Mouse (Mus musculus): Measurements from ENCODE around the gene Gkap1. TPM values are rescaled to one million over a fixed set of nuclear protein-coding genes. Genes with fewer than 3 reads are reported as not detected.

Gkap1 gene
- total RNA-seq, 2 experiments from 2014 or later = 17.9 to 22.6 TPM

GRCm38 (mm10) chr13:58274259-58274991 lies 1.1 kb downstream of the Gkap1 start:
- peak; percentile 17 to 85 for DNase-seq (ENCODE audit: extremely low spot score in 1 of 2, low spot score in 2 of 2)
- intact Hi-C loops (cut with DNase I) = no loop called here

DNA sequence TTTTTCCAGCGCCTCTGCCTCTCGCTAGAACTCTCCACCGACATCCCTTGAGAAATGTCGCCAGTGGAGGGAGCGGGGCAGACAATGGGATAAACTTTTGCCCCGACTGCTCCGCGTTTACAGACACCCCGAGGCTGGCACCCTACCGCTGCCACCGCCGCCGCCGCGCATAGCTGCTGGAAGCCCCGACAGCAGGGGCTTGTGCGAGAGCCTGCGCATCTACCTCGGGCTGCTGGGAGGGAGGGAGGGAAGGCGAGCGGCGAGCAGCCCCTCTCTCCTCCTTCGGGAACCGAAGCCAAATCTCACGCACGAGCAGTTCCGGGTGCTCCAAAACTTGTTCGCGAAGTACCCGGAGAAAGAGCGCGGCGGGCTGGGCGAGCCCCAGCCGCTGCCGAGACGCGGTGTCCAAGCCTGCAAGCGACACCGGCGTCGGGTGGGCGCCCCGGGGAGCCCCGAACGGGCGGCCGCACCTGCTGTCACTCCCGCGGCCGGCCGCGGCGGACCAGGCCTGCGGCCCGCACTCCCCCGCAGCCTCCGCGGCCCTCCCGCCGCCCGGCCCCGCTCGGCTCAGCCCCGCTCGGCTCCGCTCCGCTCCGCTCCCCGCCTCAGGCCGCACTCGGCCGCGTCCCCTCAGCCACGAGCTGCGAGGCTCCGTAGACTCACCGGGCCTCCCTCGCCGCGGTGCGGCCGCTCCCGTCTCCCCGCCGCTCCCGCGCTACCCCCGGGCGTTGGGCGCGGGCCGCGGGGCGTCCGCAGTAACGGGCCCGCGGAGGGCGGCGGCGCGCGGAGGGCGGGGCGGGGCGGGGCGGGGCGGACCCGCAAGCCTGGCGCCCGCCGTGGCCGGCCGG lies 1.9 kb downstream of the Gkap1 start:
- intact Hi-C loops (cut with DNase I) = no loop called here
- peak in 1 of 2 experiments; percentile 58 for DNase-seq (ENCODE audit: extremely low spot score in 1 of 2, low spot score in 2 of 2)

- intact Hi-C loops (cut with DNase I) = no loop called here
- no peak for DNase-seq (ENCODE audit: extremely low spot score in 1 of 2, low spot score in 2 of 2)
Measured at GRCm38 (mm10) chr13:58266864-58267263, 8.6 kb downstream of the Gkap1 start.

- DNase-seq (ENCODE audit: extremely low spot score in 1 of 2, low spot score in 2 of 2) = no peak
- intact Hi-C loops (cut with DNase I) = no loop called here
Measured at GRCm38 (mm10) chr13:58263546-58263945, 12.0 kb downstream of the Gkap1 start.

- no peak for DNase-seq (ENCODE audit: extremely low spot score in 1 of 2, low spot score in 2 of 2)
- intact Hi-C loops (cut with DNase I) = no loop called here
Measured at GRCm38 (mm10) chr13:58261674-58262073, 13.8 kb downstream of the Gkap1 start.

GRCm38 (mm10) chr13:58253268-58253667 lies 22.2 kb downstream of the Gkap1 start:
- no peak for DNase-seq (ENCODE audit: extremely low spot score in 1 of 2, low spot score in 2 of 2)
- intact Hi-C loops (cut with DNase I) = no loop called here

DNA sequence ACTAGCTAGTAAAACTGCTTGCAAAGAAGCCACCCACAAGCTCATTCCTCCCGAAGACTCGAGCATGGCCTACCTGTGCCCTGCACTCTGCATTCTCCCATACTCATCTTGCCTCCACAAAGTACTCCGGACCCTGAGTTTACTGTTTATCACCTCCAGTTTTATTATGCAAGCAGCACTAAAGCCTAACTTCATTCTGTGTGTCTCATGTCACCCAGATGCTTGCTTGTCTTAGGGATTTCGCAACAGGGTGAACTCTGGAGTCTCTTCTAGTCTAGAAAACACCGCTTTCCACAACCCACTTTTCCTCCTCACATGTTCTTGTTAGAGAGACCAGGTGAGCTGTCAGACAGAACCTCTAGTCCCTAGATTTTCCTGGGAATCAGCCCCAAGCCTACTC lies 26.5 kb downstream of the Gkap1 start:
- no peak for DNase-seq (ENCODE audit: extremely low spot score in 1 of 2, low spot score in 2 of 2)
- intact Hi-C loops (cut with DNase I) = no loop called here

DNA sequence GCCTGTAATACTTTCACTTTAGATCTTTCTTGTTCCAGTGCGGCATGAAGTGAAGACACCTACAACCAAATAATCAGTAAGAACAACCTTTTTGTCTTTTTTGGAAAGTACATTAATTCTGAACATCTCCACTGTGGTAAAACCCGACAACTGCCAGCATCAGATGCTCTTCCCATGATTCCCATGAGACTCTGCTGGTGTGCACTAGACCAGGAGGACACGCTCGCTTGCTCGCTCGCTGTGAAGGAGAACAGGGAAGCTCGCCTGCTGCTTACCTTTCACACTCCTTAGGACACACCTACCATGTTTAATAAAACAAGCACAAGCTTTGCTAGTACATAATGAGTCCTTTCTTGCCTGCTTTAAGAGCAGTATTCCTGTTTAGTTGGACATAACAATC lies 39.0 kb downstream of the Gkap1 start:
- DNase-seq (ENCODE audit: extremely low spot score in 1 of 2, low spot score in 2 of 2) = no peak
- intact Hi-C loops (cut with DNase I) = no loop called here

DNA sequence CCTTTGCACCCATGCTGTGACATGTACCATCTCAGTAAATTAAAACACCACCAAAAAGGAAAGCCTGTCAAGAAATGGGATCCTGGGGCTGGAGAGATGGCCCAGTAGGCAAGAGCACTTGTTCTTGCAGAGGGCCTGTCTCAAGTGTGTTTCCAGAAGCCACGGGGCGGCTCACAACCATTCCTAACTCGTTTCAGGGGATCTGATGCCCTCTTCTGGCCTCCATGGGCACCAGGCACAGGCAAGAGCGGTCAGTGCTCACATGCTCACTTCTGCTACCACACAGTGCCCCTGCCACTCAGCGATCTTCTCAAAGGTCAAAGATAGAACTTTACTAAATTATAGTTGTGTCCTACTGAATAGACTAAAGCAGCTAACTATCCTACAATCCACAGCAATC lies 42.9 kb downstream of the Gkap1 start:
- intact Hi-C loops (cut with DNase I) = no loop called here
- DNase-seq (ENCODE audit: extremely low spot score in 1 of 2, low spot score in 2 of 2) = peak in 1 of 2 experiments; percentile 51

DNA sequence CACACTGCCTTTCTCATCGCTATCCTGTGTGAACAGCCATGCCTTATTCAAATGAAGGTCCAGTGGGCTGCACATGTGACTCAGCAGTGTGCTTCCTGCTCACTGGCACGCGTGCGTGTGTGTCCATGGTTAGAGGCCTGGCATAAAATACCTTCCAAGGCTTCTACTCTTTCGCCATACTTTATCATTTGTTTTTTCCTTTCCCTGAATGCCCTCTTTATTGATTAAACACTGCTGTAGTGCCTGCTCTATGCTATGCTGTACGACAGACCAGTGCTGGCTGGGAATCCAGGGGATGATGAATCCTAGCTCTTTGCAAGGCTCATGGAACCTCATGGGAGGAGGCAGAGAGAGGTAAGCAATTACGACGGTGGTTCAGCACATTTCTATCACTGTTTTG lies 43.4 kb downstream of the Gkap1 start:
- DNase-seq (ENCODE audit: extremely low spot score in 1 of 2, low spot score in 2 of 2) = no peak
- intact Hi-C loops (cut with DNase I) = no loop called here

DNA sequence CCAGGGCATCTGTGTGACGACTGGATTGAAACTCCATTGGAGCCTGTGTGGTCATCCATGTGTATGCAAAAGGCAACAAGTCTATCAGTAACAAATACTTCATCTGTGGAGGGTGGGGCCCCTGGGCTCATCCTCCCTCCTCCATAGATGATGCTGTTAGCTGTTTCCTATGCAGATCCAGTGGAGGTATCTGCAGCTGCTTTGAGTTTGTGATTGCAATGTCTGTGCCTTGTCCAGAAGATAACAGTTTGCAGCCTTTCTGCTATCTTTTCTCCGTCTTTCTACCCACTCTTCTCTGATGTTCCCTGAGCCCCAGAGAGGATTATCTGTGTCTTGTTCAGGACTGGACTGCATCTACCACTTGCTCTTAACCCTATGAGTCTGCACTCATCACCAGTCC lies 46.9 kb downstream of the Gkap1 start:
- DNase-seq (ENCODE audit: extremely low spot score in 1 of 2, low spot score in 2 of 2) = no peak
- intact Hi-C loops (cut with DNase I) = loop anchor here (5.0 kb wide), 1 partner anchor 36 kb away; no protein-coding TSS in a partner anchor

DNA sequence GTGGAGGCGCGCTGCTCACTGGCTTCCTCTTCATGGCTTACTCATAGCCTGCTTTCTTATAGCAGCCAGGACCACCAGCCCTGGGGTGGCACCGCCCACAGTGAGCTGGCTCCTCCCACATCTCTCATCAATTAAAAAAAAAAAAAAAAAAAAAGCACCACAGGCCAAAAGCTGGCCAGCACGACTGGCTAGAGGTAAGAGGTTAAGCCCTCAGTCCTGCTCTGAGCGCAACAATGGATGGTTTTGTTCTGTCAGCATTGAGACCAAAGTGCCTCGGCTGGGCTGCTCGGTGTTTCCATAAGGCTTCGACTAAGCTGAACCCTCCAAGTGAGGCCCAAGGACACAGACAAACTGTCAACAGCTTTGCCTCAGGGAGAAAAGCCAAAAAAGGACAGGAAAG lies 49.8 kb downstream of the Gkap1 start:
- no peak for DNase-seq (ENCODE audit: extremely low spot score in 1 of 2, low spot score in 2 of 2)
- intact Hi-C loops (cut with DNase I) = loop anchor here (5.0 kb wide), 1 partner anchor 33 kb away; no protein-coding TSS in a partner anchor

DNA sequence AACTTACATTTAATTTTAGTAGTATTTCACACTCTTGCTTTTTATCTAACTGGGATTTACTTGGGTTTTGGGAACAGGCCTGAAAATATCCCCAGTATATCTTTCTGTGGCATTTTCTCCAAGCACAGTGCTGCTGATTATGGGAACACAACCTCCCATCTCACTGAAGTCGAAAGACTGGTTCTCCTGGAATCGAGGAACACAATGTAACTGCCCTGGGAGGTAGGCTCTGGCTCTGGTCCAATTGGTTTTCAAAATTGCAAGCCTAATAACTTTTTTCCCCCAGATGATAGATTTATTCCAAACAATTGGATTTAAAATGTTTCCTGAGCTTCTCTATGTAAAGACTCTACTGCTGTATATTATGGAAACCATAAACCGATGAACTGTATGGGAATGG lies 55.3 kb downstream of the Gkap1 start:
- DNase-seq (ENCODE audit: extremely low spot score in 1 of 2, low spot score in 2 of 2) = no peak
- intact Hi-C loops (cut with DNase I) = no loop called here

GRCm38 (mm10) chr13:58217536-58217935 lies 58.0 kb downstream of the Gkap1 start:
- intact Hi-C loops (cut with DNase I) = no loop called here

DNA sequence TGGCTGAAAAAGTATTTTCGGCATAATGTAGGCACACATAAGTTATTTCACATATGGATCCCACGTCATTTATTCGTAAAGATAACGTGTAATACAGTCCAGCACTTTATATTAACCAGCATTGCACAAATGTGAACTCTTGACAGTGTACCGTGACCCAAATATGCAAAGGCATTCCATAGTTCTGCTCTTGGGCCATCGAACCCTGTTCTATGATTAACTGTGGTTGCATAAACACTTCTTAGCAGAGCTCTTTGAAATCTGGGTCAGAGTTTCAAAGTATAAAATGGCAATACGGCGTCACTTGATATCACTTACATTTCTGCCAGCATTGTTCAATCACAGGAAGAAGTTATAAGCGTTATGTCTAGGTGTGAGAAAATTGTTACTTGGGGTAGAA lies 59.1 kb downstream of the Gkap1 start:
- intact Hi-C loops (cut with DNase I) = no loop called here
- no peak for DNase-seq (ENCODE audit: extremely low spot score in 1 of 2, low spot score in 2 of 2)

More at GRCm38 (mm10) chr13:58217536-58217935, 58.0 kb downstream of the Gkap1 start:
- DNase-seq (ENCODE audit: extremely low spot score in 1 of 2, low spot score in 2 of 2) = no peak

GRCm38 (mm10) chr13:58215592-58216341 lies 59.7 kb downstream of the Gkap1 start, which contains the start of gene Ubqln1:
Gene Ubqln1 (minus strand): TSS chr13:58215653.
- intact Hi-C loops (cut with DNase I) = no loop called here

GRCm38 (mm10) chr13:58215253-58215591 lies 60.3 kb downstream of the Gkap1 start:
- intact Hi-C loops (cut with DNase I) = no loop called here
- no peak for DNase-seq (ENCODE audit: extremely low spot score in 1 of 2, low spot score in 2 of 2)

More at GRCm38 (mm10) chr13:58215592-58216341, 59.7 kb downstream of the Gkap1 start, which contains the start of gene Ubqln1:
- peak; percentile 76 to 93 for DNase-seq (ENCODE audit: extremely low spot score in 1 of 2, low spot score in 2 of 2)

- intact Hi-C loops (cut with DNase I) = no loop called here
- peak in 1 of 2 experiments; percentile 35 for DNase-seq (ENCODE audit: extremely low spot score in 1 of 2, low spot score in 2 of 2)
Measured at GRCm38 (mm10) chr13:58214346-58215252, 60.9 kb downstream of the Gkap1 start.

All from left cerebral cortex, postnatal 10 days (tissue).